Mouse (Mus musculus) limb, embryonic 11.5 days (tissue): ENCODE data around the gene Gm960. TPM values are rescaled to one million over a fixed set of nuclear protein-coding genes. Genes with fewer than 3 reads are reported as not detected.

Experiments used
- ATAC-seq: fragments of 200-750 bp; cut with Nextera tagmentation; 2 replicates; pipeline ENCODE4 v1.8.0; 2017; ENCODE audit warnings: low read depth; ENCODE audit not compliant: insufficient number of reproducible peaks, low FRiP score, low TSS enrichment
- DNase-seq: peaks from one replicate; pipeline ENCODE4 v3.0.0-alpha.2; 2015; ENCODE audit warnings: low spot score
- H3K27ac ChIP-seq: fragments of 300-500 bp; sonication (generic); replicated peaks from 2 replicates; pipeline ENCODE4 v1.5.1; 2014; ENCODE audit warnings: low read depth, mild to moderate bottlenecking, low read length
- H3K27me3 ChIP-seq: fragments of 300-500 bp; sonication (generic); 2 replicates; pipeline ENCODE4 v1.6.1; 2014; ENCODE audit warnings: mild to moderate bottlenecking, low read length, mixed read lengths; ENCODE audit not compliant: control insufficient read depth, insufficient read depth
- H3K36me3 ChIP-seq: fragments of 300-500 bp; sonication (generic); 2 replicates; pipeline ENCODE4 v1.6.1; 2014; ENCODE audit warnings: mild to moderate bottlenecking, low read length, moderate library complexity, mixed read lengths; ENCODE audit not compliant: control insufficient read depth, insufficient read depth
- H3K4me1 ChIP-seq: fragments of 300-500 bp; sonication (generic); 2 replicates; pipeline ENCODE4 v1.6.1; 2014; ENCODE audit warnings: low read length, mixed read lengths; ENCODE audit not compliant: control insufficient read depth, insufficient read depth
- H3K4me2 ChIP-seq: fragments of 300-500 bp; sonication (generic); 2 replicates; pipeline ENCODE4 v1.6.1; 2014; ENCODE audit warnings: low read depth, mild to moderate bottlenecking, moderate library complexity; ENCODE audit not compliant: severe bottlenecking
- H3K4me3 ChIP-seq: fragments of 300-500 bp; sonication (generic); 2 replicates; pipeline ENCODE4 v1.5.1; 2014; ENCODE audit warnings: low read depth, low read length
- H3K9ac ChIP-seq: fragments of 300-500 bp; sonication (generic); 2 replicates; pipeline ENCODE4 v1.6.1; 2014; ENCODE audit warnings: mild to moderate bottlenecking, low read length
- H3K9me3 ChIP-seq: fragments of 300-500 bp; sonication (generic); 2 replicates; pipeline ENCODE4 v1.6.1; 2016; ENCODE audit warnings: low read length; ENCODE audit not compliant: control insufficient read depth
- WGBS: fragments of 180-500 bp; shearing (Covaris S2); extraction: QIAGEN DNeasy Blood & Tissue Kit; methylation state at CpG from one replicate; pipeline ENCODE4 v1.1.7; 2014; 5-methylcytosine and 5-hydroxymethylcytosine counted together
- polyA plus RNA-seq: library from polyadenylated mRNA; unstranded; fragments of >200 nt; fragmentation: Nextera tagmentation; extraction: Ambion mirVana; gene quantifications from 2 replicates; pipeline ENCODE4 v1.2.1, GENCODE M21; 2014

Gene Gm960
- polyA plus RNA-seq, 1 experiment from 2014 or later = 5.0 TPM

- Histone ChIP-seq H3K4me1 (no peaks in the 10 kb centered on the region), H3K9me3 (no peaks in the 10 kb centered on the region), H3K27me3 (no peaks in the 10 kb centered on the region), H3K4me3 (no peak overlapping the region), H3K9ac (no peak overlapping the region), H3K27ac (no peak overlapping the region), H3K4me2 (no peak overlapping the region), H3K36me3 (no peaks in the 10 kb centered on the region)
- ATAC-seq (no peak), DNase-seq (no peak)
- WGBS = 92% methylated on average over 4 of the region's 4 CpGs
Observed at GRCm38 (mm10) chr19:4605654-4606053, 92.8 kb downstream of the Gm960 start.

GRCm38 (mm10) chr19:4603801-4604723 is 94.4 kb downstream of the Gm960 start:
- WGBS = 35% methylated on average over 24 of the region's 24 CpGs
- Histone ChIP-seq H3K4me2 (no peak overlapping the region), H3K27ac (no peak overlapping the region), H3K4me3 (no peak overlapping the region), H3K9me3 (no peaks in the 10 kb centered on the region), H3K36me3 (no peaks in the 10 kb centered on the region), H3K4me1 (no peaks in the 10 kb centered on the region), H3K27me3 (no peaks in the 10 kb centered on the region), H3K9ac (no peak overlapping the region)
- DNase-seq (peak; percentile 77), ATAC-seq (no peak)

DNA sequence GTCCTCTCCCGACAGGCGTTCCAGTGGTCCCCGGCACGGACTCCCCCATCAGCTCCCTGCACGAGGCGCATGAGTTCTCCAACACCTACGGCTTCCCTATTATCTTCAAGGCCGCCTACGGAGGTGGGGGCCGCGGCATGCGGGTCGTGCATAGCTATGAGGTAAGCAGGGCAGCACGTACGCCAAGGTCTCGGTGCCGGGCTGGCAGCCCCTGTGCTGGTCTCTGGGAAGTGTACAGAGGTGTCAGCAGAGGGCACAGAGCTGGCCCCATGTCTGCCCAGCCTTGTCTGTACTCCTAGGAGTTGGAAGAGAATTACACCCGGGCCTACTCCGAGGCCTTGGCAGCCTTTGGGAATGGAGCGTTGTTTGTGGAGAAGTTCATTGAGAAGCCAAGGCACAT is 96.0 kb downstream of the Gm960 start:
- Histone ChIP-seq H3K9me3 (no peaks in the 10 kb centered on the region), H3K27ac (no peak overlapping the region), H3K4me3 (no peak overlapping the region), H3K4me2 (no peak overlapping the region), H3K36me3 (no peaks in the 10 kb centered on the region), H3K27me3 (no peaks in the 10 kb centered on the region), H3K9ac (no peak overlapping the region), H3K4me1 (no peaks in the 10 kb centered on the region)
- 90% methylated on average over 20 of the region's 20 CpGs for WGBS
- no peak for DNase-seq
- ATAC-seq = no peak

GRCm38 (mm10) chr19:4596071-4596470 is 102.4 kb downstream of the Gm960 start:
- Histone ChIP-seq H3K9ac (no peak overlapping the region), H3K4me1 (no peaks in the 10 kb centered on the region), H3K9me3 (no peaks in the 10 kb centered on the region), H3K4me3 (no peak overlapping the region), H3K27ac (no peak overlapping the region), H3K27me3 (no peaks in the 10 kb centered on the region), H3K4me2 (no peak overlapping the region), H3K36me3 (no peaks in the 10 kb centered on the region)
- DNase-seq (no peak), ATAC-seq (no peak)
- WGBS = 69% methylated on average over 2 of the region's 2 CpGs

- H3K4me3 ChIP-seq = no peak overlapping the region
- H3K27me3 ChIP-seq = no peaks in the 10 kb centered on the region
- H3K36me3 ChIP-seq = no peaks in the 10 kb centered on the region
- ATAC-seq (no peak), DNase-seq (no peak)
- H3K9me3 ChIP-seq = no peaks in the 10 kb centered on the region
- no peak overlapping the region for H3K27ac ChIP-seq
- WGBS = 50% methylated on average over 7 of the region's 7 CpGs
- no peak overlapping the region for H3K9ac ChIP-seq
- no peak overlapping the region for H3K4me2 ChIP-seq
- H3K4me1 ChIP-seq = no peaks in the 10 kb centered on the region
Observed at GRCm38 (mm10) chr19:4593792-4594522, 104.5 kb downstream of the Gm960 start.

- Histone ChIP-seq H3K27me3 (no peaks in the 10 kb centered on the region), H3K4me3 (no peak overlapping the region), H3K4me1 (no peaks in the 10 kb centered on the region), H3K9me3 (no peaks in the 10 kb centered on the region), H3K27ac (no peak overlapping the region), H3K4me2 (no peak overlapping the region), H3K9ac (no peak overlapping the region), H3K36me3 (no peaks in the 10 kb centered on the region)
- DNase-seq (no peak), ATAC-seq (no peak)
- WGBS = 82% methylated on average over 3 of the region's 3 CpGs
Observed at GRCm38 (mm10) chr19:4590025-4590424, 108.4 kb downstream of the Gm960 start.

GRCm38 (mm10) chr19:4589081-4589480 is 109.4 kb downstream of the Gm960 start:
- no peaks in the 10 kb centered on the region for H3K9me3 ChIP-seq
- H3K4me1 ChIP-seq = no peaks in the 10 kb centered on the region
- no peak overlapping the region for H3K4me2 ChIP-seq
- WGBS = 75% methylated on average over 1 of the region's 1 CpGs
- no peak overlapping the region for H3K4me3 ChIP-seq
- ATAC-seq (no peak), DNase-seq (no peak)
- no peak overlapping the region for H3K9ac ChIP-seq
- no peaks in the 10 kb centered on the region for H3K27me3 ChIP-seq
- no peak overlapping the region for H3K27ac ChIP-seq
- no peaks in the 10 kb centered on the region for H3K36me3 ChIP-seq

GRCm38 (mm10) chr19:4588430-4588829 is 110.0 kb downstream of the Gm960 start:
- no peak overlapping the region for H3K9ac ChIP-seq

More at GRCm38 (mm10) chr19:4588430-4588829, 110.0 kb downstream of the Gm960 start:
- Histone ChIP-seq H3K4me2 (no peak overlapping the region), H3K4me3 (no peak overlapping the region), H3K36me3 (no peaks in the 10 kb centered on the region), H3K9me3 (no peaks in the 10 kb centered on the region), H3K4me1 (no peaks in the 10 kb centered on the region), H3K27me3 (no peaks in the 10 kb centered on the region), H3K27ac (no peak overlapping the region)
- no peak for ATAC-seq
- DNase-seq = no peak
- 74% methylated on average over 3 of the region's 3 CpGs for WGBS
